Mouse (Mus musculus) activated CD4-positive, CD25-positive, alpha-beta regulatory T cell, adult 4 months (primary cell): ENCODE data around the gene Scaf8. TPM values are rescaled to one million over a fixed set of nuclear protein-coding genes. Genes with fewer than 3 reads are reported as not detected.

Experiments used
- ATAC-seq: one replicate; pipeline ENCODE4 v1.8.0; 2017
- polyA plus RNA-seq, 2 experiments: library from polyadenylated mRNA; unstranded; fragments of 100-300 nt; shearing (Covaris generic); gene quantifications; one replicate each; pipeline ENCODE4 v1.2.1; 2017

The Scaf8 gene
- polyA plus RNA-seq, 2 experiments from 2014 or later: 23.7 to 24.2 TPM

DNA sequence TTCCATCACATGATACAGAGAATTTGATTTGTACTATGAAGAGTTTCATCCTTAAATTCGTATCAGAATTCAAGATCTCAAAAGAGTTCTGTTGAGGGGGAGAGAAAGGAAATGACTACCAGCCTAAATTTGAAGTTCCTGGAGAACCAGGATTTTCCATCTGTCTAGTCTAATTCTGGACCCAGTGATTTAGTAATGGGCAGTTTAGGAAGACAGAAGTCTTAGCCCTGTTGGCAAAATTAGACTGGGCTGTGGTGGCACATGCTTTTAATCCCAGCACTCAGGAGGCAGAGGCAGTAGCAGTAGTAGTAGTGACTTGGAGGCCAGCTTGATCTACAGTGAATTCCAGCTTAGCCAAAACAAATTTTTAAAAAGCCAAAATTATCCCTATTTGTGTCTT, 93.7 kb downstream of the Scaf8 start:
- ATAC-seq: no peak

GRCm38 (mm10) chr17:3209581-3209980, 94.8 kb downstream of the Scaf8 start:
- ATAC-seq: peak; percentile 67

DNA sequence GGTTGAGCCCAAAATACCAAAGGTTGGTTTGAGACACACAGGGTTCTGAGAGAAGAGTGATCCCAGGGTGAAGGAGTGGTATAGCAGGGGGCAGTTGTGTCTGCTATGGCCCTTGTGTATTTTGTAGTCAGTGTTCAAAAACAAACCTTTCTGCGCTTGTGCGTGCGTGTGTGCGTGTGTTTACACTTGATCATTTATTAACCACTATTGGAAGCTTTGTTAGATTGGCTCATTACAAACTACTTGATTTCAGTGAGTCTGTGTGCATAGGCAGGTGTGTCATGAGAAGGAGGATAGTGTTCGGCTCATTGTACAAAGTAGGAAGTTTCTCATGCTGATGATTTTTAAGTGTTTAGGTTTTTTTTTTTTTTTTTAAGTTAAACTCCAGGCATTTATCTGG, 95.4 kb downstream of the Scaf8 start:
- ATAC-seq: no peak

- ATAC-seq: no peak
These were observed 97.3 kb downstream of the Scaf8 start for GRCm38 (mm10) chr17:3212105-3212504.

DNA sequence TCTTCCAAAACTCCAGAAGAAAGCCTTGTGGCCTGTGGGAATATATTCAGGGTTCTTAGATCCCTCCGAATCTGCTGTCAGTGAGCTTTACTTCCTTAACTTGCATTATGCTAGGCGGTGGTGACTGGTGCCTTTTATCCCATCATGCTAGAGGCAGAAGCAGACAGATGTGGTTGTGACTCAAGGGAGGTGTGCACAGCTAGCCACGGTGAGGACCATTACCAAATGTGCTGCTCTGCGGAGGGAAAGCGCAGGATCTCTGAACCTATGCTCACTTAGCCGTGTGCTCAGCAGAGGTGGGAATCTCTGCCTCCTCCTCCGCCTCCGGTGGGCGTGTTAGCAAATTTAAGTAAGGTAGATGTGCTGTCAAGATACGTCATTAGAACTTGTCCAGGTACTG, 98.1 kb downstream of the Scaf8 start:
- no peak for ATAC-seq

- ATAC-seq: no peak
These were observed 100.1 kb downstream of the Scaf8 start for GRCm38 (mm10) chr17:3214852-3215251.

GRCm38 (mm10) chr17:3217023-3217422, 102.3 kb downstream of the Scaf8 start:
- no peak for ATAC-seq

DNA sequence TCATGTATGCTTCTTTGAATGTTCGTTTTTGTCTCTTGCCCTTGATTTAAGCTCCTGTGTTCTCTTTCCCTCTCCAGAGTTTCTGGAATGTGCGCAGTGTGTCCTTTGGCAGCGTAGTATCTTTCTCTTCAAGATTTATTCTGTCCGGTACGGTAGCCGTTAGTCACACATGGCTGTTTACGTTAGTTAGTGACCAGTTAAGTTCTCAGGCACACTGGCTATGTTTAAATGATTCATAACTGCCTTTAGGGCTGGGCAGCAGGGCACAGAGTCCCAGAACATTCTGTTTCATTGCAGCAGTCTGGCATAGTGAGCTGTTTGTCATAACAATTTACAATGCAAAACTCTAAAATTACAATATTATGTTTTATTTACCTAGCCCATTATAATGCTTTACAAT, 103.6 kb downstream of the Scaf8 start:
- ATAC-seq: no peak

GRCm38 (mm10) chr17:3218916-3219315, 104.1 kb downstream of the Scaf8 start:
- ATAC-seq: no peak

DNA sequence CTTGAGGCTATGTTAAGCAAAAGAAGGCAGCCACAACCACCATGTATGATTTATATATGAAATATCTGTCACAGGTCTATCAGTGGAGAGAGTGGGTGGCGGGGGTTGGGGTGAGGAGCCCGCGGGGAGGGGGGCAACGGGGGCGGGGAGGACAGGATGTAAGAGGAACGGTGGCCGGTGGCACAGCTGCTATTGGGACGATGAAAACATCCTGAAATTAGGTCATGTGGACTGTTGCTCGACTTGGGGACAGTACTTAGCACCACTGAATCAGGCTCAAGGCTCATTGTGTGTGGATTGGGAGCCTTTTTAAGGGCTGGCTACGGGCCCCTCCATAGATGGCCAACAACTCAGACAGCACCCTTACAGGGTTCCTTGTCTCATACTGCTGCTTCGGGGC, 105.4 kb downstream of the Scaf8 start:
- ATAC-seq: peak; percentile 22

DNA sequence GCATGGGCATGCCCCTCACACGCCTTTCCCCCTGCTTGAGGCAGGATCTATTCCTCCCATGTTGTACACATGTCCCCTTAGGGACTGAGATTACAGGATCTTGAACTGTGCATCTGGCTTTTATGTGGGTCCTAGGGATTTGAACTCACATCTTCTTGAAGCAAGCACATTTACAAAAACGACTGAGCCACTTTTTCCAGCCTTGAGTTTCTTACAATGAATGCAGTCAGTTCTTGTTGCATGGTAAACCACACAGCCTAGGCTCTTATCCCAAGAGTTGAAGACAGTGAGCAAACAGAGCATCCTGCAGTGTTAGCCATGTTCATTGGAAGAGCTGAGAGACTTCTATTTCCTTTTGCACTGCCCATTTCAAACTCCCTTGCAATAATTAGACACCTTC, 108.3 kb downstream of the Scaf8 start:
- ATAC-seq: no peak

DNA sequence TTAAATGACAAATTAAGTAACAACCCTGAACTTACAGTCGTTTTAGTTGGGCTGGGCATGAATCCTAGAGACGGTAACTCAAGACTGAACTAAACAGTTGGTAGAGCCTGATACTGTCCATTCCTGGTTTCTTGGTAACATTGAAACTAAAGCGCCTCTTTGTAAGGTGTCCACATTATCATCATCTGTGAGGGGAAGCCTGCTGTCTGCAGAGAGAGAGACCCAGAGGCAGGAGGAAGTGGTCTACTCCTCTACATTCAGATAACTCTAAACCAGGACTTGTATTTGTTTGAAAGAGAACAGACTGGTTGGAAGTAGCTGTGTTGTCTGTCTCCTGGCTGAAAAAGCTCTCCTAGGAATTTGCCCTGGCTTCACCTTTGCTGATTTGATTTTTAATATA, 108.9 kb downstream of the Scaf8 start:
- ATAC-seq: no peak

GRCm38 (mm10) chr17:3224383-3225106, 109.8 kb downstream of the Scaf8 start:
- ATAC-seq: peak; percentile 80

DNA sequence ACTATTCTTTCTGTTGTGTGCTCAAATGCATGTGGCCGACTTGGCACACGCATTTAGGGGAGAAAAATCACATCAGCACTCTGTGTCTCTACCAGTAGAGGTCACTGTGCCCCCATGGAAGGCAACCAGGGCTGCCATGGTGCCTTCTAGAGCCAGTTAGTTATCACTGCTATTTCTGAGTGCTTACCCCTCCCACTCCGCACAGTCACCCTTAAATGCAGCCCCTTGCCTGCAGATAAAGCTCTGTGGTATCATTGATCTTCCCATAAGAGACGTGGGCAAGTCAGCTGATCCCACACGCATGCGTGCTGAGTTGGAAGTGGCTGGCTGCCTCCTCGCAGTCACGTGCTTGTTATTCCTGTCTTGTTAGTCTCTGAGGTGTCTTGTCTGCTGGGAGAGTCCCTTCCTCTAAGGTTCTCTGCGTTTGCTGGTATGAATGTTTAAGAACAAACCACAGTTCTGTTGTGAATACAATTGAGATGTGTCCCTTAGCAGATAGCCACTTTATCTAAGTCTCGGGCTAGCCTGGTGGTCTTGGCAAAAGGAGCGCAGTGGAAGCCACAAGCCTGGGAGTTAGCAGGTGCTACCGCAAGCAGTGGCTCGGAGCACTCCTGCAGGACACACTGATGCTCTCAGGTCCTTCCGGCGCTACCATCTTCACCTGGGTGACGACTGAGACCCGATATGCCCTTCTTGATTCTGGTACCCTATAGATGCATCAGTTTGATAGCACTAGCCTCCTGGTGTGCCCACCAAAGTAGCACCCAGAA, 115.6 kb downstream of the Scaf8 start:
- ATAC-seq: peak; percentile 74

GRCm38 (mm10) chr17:3232626-3233025, 117.9 kb downstream of the Scaf8 start:
- no peak for ATAC-seq

GRCm38 (mm10) chr17:3243672-3244071, 128.9 kb downstream of the Scaf8 start:
- no peak for ATAC-seq

DNA sequence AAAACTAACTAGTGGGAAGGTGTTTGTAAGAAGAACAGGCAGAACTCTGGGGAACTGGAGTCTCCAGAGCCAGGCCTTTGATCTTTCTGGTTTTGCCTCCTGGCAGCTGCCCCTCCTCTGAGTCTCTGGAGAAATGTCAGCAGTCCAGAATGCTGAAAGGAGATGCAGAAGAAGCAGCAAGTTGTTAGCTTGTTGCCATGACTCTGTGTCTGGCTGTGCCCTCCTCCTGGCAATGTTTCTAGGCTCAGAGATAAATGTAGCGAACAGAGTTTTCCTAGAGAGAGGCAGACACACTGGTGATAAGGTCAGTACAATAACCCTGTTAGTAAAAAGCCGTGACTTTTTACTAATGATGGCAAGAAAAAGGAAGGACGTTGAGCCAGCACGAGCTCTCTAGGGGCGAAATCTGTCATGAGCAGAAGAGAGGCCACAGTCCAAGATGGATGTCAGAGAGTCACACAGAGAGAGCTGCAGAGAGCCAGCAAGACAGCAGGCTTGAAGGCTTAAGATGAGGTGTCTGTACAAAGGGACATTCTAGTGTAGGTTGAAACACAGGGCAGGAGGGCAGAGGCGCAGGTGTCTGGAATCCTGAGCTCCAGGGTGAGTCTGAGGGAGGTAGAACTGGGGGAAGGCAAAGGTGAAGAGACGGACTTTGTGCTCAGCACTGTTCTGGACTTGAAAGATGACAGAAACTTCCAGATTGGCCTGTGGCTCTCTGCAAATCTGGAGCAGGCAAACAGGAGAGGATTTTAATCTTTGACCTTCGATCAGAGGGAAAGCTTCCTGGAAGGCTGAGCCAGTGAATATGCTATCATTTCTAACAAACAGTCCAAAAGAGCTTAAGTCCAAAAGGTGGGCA, 130.3 kb downstream of the Scaf8 start:
- no peak for ATAC-seq

GRCm38 (mm10) chr17:3246665-3247370, 132.0 kb downstream of the Scaf8 start:
- no peak for ATAC-seq
